Mouse (Mus musculus) small intestine, adult 2 months (tissue): ENCODE results near the gene Ackr4. TPM values are rescaled to one million over a fixed set of nuclear protein-coding genes. Genes with fewer than 3 reads are reported as not detected.

Experiments used
- H3K27ac ChIP-seq: fragments of 200-500 bp; 2 replicates; pipeline ENCODE4 v1.5.1; 2012; ENCODE audit warnings: low read depth, low read length, control low read depth, inconsistent platforms; ENCODE audit not compliant: insufficient read depth
- H3K27me3 ChIP-seq: fragments of 200-500 bp; 2 replicates; pipeline ENCODE4 v1.6.1; 2012; ENCODE audit warnings: mild to moderate bottlenecking, moderate library complexity, low read length, inconsistent platforms; ENCODE audit not compliant: control insufficient read depth, insufficient read depth
- H3K36me3 ChIP-seq: fragments of 200-500 bp; 2 replicates; pipeline ENCODE4 v1.6.1; 2012; ENCODE audit warnings: mild to moderate bottlenecking, low read length, control low read depth, inconsistent platforms; ENCODE audit not compliant: control insufficient read depth, insufficient read depth
- H3K4me1 ChIP-seq: fragments of 200-500 bp; 2 replicates; pipeline ENCODE4 v1.6.1; 2012; ENCODE audit warnings: low read length, inconsistent platforms, mixed read lengths; ENCODE audit not compliant: control insufficient read depth, insufficient read depth, insufficient read length
- H3K4me3 ChIP-seq: fragments of 200-500 bp; 2 replicates; pipeline ENCODE4 v1.5.1; 2012; ENCODE audit warnings: low read depth, mild to moderate bottlenecking, control low read depth, inconsistent platforms, low read length, moderate library complexity
- CTCF ChIP-seq: fragments of 200-500 bp; IDR thresholded peaks from 2 replicates; pipeline ENCODE4 v1.5.1; 2012; ENCODE audit warnings: low read depth, mild to moderate bottlenecking, control low read depth, inconsistent platforms, low read length, moderate library complexity, mixed read lengths; ENCODE audit not compliant: insufficient replicate concordance, insufficient read length; ENCODE audit errors: extremely low read depth
- POLR2A ChIP-seq: fragments of 200-500 bp; IDR thresholded peaks from 2 replicates; pipeline ENCODE4 v1.6.1; 2012; ENCODE audit warnings: low read depth, mild to moderate bottlenecking, control low read depth, inconsistent platforms, low read length, moderate library complexity
- WGBS: fragments of 180-500 bp; shearing (Covaris S2); methylation state at CpG from one replicate; pipeline ENCODE4 v1.1.7; 2018; 5-methylcytosine and 5-hydroxymethylcytosine counted together
- polyA plus RNA-seq: library from polyadenylated mRNA; depleted of rRNA; stranded (reverse); fragments of >200 nt; gene quantifications from 2 replicates; pipeline ENCODE4 v1.2.3, GENCODE M21; 2012; rRNA removed

Ackr4 gene
- polyA plus RNA-seq, 1 experiment: 3.2 TPM

DNA sequence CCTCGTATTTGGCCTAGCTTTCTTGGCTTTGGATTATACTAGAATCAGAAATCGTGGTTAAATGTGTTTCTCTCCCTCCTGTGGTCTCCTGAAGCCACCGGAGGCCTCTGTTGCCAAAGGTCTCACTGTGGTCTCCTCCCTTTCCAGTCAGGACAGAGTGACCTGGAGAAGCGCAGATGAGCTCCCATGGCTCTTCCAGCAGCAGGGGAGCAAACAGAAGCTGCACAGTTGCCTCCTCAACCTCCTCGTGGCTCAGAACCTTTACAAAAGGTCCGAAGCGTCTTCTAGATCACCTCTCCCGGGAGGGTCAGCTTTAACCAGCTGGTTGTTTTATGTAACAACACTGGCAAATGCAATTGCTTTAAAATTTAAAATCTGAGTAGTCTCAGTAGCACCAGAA, 92.5 kb downstream of the Ackr4 start:
- no peaks in the 10 kb centered on the region; the same call in 1 of the 2 replicates for H3K36me3 ChIP-seq
- no peak overlapping the region for H3K27ac ChIP-seq
- no peak overlapping the region for H3K4me3 ChIP-seq
- H3K4me1 ChIP-seq: no peaks in the 10 kb centered on the region
- TF ChIP-seq POLR2A (no peak), CTCF (no peak)
- WGBS: 83% methylated on average over 8 of the region's 8 CpGs
- H3K27me3 ChIP-seq: no peaks in the 10 kb centered on the region

Other genes starting within 250 kb of the Ackr4 start
- 1.8 and 3.5 TPM in 2 replicates for gene Nphp3, start 124.4 kb downstream of the Ackr4 start, polyA plus RNA-seq
- not detected in 2 replicates for gene Gm28305, start 86.3 kb downstream of the Ackr4 start, polyA plus RNA-seq
- 8.2 and 10.6 TPM in 2 replicates for gene Uba5, start 63.8 kb downstream of the Ackr4 start, polyA plus RNA-seq
- 26.8 and 54.6 TPM in 2 replicates for gene Acad11, start 63.6 kb downstream of the Ackr4 start, polyA plus RNA-seq
- 24.8 and 58.5 TPM in 2 replicates for gene Dnajc13, start 136.0 kb upstream of the Ackr4 start, polyA plus RNA-seq
- gene Acpp, start 210.8 kb upstream of the Ackr4 start, polyA plus RNA-seq: 3.5 and 10.5 TPM in 2 replicates